Mouse (Mus musculus): Measurements from ENCODE around the gene Rag2.

Gene Rag2

DNA sequence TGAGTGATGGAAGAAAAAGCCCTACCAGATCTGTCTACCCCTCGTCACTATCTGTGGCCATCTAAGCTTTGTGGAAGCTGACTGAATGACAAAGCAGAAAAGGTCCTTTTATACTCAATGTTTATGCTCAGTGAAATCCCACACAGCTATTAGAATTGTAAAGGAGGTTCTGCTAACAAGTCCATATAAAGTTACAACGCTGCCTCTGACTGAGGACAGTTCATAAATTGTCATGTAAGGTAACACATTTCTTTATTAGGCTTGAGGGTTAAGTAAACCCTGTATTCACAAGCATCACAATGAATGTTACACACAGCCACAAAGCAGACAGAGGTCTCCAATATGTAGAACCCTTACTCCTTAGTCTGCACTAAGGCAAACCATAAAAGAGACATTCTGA is 507 bp upstream of the Rag2 start:
- no peak for DNase-seq (ENCODE audit: low read depth)

GRCm38 (mm10) chr2:101627227-101627626 is 2.7 kb downstream of the Rag2 start:
- no peak for DNase-seq (ENCODE audit: low read depth)

DNA sequence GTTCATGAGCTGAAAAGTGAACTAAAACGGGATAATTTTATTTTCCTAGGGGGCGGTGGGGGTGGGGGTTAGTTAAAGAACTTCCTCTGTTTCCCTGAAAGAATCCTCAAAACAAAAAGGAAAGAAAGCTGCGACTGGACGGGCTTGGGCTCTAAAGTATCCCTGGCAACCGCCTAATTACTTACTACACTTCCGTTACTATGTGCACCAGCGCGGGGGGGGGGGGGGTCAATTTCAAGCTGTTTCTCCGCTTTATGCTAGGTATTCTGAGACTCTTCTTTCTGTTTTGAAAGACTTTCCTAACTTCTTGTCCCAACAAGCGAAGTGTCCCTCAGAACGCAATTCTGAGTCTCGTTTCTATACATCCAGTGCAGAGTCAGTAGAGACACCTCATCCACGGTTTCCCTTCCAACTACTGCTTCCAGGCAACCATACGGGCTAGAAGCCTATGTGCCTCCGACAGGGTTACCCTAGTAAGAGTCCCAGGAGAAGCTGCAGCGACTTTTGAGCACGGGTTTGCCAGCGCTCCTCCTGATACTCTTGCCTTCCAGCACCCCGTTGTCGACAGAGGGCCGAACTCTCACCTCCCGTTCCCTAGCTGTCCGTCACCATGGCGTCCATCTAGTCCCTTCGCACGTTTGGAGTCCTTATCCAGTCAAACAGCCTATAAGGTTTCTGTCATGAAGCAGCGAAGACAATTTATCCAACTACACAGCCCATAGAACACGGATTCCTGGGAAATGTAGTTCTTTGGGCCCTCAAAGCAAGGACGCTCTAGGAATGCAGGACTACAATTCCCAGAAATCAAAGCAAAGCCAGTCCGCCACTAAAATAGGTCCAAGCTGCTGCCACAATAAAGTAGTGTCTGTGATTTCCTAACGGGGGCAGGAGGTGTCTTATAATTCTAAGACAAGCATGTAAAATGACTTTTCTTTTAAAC is 4.0 kb downstream of the Rag2 start:
- peak; percentile 95 for DNase-seq (ENCODE audit: low read depth)

GRCm38 (mm10) chr2:101638979-101639839 is 14.7 kb downstream of the Rag2 start:
- DNase-seq (ENCODE audit: low read depth): no peak

DNA sequence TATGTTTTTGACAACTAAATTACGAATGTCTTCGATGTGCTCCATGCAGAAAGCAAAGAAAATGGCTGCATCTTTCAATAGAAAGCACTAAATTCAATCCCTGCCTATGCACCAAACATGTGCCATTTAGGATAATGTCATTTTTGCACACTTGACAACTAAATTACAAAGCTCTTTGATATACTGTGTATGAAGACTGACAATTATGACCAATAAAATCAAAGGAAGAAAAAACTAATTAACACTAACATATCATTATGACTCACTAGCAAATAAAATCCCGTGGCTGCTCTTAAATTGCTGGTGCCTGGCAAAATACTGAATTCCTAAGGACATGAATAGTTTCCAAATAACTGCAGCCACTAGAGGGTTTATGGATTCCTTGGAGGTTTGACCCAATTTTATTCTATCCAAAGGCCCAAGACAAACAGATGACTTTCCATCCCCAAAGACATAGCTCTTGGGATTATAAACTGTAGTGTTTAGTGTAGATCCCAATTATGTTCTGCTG is 15.4 kb downstream of the Rag2 start:
- DNase-seq (ENCODE audit: low read depth): no peak

- no peak for DNase-seq (ENCODE audit: low read depth)
Observed at GRCm38 (mm10) chr2:101645841-101646240, 21.3 kb downstream of the Rag2 start.

GRCm38 (mm10) chr2:101648361-101648760 is 23.8 kb downstream of the Rag2 start:
- DNase-seq (ENCODE audit: low read depth): no peak

DNA sequence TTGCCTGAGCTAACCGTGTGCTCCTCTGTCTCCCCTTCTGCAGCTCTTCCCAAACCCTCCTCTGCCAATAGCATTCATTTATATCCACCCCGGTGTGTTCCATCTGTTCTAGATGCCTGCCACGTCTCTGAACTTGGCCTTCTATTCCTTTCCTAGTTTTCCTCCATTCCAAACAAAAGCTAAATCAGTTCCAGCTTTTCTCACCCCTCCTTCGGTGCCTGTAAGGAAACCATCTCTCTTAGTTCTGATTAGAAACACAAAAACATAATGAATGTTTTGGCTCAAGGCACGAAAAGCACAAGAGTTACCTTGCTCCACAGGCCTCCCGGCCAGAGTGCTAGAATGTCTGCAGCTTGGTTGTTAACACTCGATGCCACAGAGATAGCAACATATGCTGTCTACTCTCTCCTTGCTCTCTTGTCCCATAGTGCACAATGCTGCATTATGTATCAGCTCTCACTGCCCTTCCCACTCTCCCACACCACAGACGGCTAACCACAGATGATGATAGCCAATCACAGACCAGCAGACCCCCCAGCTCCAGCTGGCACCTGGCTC is 24.7 kb downstream of the Rag2 start, which contains the start of the genes Rag1 and B230118H07Rik:
Rag1 (minus strand) TSS at position 388 of the 558 bp plus-strand sequence.
B230118H07Rik (minus strand) TSS at position 419 of the 558 bp plus-strand sequence.
- DNase-seq (ENCODE audit: low read depth): peak; percentile 8

- DNase-seq (ENCODE audit: low read depth): no peak
Observed at GRCm38 (mm10) chr2:101650446-101650845, 25.9 kb downstream of the Rag2 start.

DNA sequence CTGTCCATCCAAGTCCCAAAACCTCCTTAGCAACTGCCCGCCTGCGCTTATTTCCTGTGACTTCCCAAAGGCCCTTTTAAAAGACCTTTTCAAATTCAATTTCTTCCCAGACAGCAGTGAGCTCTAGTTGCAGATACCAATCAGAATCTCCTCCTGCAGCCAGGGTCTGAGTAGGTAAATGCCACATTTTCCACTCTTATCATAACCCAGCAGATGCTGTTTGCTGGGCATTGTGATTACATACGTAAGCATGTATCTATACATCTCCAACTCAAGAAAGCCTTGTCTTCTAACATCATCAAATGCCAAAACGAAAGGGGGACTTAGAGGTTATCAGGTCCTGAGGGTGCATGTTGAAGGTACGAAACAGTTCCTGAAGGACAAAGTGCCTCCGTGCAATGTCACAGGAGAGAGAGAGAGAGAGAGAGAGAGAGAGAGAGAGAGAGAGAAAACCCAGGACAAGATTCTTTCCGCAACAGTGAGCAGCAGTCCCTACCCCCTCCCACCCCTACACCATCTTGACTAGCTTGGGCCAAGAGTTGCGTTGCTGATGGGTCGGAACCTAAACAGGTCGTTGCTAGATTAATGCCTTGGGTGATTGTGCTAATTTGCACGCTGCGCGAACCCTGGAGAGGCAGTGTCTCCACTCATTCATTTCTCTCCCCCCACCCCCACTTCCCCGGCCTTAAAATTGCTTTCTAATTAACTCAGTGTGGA is 27.8 kb downstream of the Rag2 start:
- no peak for DNase-seq (ENCODE audit: low read depth)

GRCm38 (mm10) chr2:101652921-101653597 is 28.5 kb downstream of the Rag2 start:
- peak; percentile 83 for DNase-seq (ENCODE audit: low read depth)

DNA sequence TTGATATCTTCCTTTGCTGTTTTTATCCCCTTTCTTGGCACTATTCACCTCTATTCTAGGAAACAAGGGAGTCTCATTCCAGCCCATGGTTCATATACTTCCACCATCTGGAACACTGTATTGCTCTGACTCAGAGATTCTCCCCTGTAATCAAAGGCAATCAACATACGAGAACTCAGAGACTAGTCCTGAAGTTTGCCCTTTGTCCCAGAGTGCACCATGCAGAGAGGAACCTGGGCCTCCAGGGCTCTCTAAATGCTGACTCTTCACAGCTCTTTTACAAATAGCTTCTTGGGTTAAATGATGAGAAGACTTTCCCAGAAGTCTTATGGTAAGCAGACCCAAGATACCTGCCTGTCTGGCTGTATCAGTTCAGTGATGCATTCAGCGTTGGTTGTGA is 36.0 kb downstream of the Rag2 start:
- no peak for DNase-seq (ENCODE audit: low read depth)

GRCm38 (mm10) chr2:101665058-101665702 is 40.7 kb downstream of the Rag2 start:
- peak; percentile 85 for DNase-seq (ENCODE audit: low read depth)

- DNase-seq (ENCODE audit: low read depth): no peak
Observed at GRCm38 (mm10) chr2:101665703-101666092, 41.2 kb downstream of the Rag2 start.

DNA sequence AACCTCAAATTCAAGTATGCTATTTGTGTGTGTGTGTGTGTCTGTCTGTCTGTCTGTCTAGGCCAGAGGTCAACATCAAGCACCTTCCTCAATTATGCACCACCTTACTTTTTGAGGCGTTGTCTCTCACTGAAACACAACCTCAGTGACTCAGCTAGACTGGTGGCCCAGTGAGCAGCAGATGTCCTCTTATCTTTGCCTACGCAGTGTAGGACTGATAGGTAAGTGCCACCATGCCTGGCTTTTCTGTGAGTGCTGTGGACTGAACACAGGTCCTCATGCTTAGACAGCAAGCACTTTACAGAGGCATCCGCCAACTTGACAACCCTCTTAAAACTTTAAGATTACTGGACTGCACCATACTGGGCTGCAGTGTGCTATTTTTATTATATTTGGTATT is 44.2 kb downstream of the Rag2 start:
- DNase-seq (ENCODE audit: low read depth): no peak

GRCm38 (mm10) chr2:101673547-101673946 is 49.0 kb downstream of the Rag2 start:
- DNase-seq (ENCODE audit: low read depth): no peak

GRCm38 (mm10) chr2:101678236-101679021 is 53.9 kb downstream of the Rag2 start, which contains the start of gene Traf6:
Gene Traf6, plus strand, starts transcription at chr2:101678429.
- peak; percentile 94 for DNase-seq (ENCODE audit: low read depth)

GRCm38 (mm10) chr2:101679164-101679784 is 54.8 kb downstream of the Rag2 start:
- peak; percentile 20 for DNase-seq (ENCODE audit: low read depth)
